Mouse (Mus musculus) heart, adult 2 months (tissue): ENCODE measurements around the gene Nkx1-2.

Source experiments
- CTCF ChIP-seq: fragments of 200-600 bp; IDR thresholded peaks from 2 replicates; pipeline ENCODE4 v1.8.1; 2022; ENCODE audit warnings: antibody characterized with exemption, mild to moderate bottlenecking, moderate library complexity
- EP300 ChIP-seq: fragments of 200-500 bp; IDR thresholded peaks from 2 replicates; pipeline ENCODE4 v1.6.1; 2011; ENCODE audit warnings: low read depth, low read length, control low read depth; ENCODE audit not compliant: insufficient read depth
- POLR2A ChIP-seq: fragments of 200-500 bp; IDR thresholded peaks from 2 replicates; pipeline ENCODE4 v1.6.1; 2011; ENCODE audit warnings: mild to moderate bottlenecking, low read depth, low read length, control low read depth; ENCODE audit not compliant: insufficient read depth

DNA sequence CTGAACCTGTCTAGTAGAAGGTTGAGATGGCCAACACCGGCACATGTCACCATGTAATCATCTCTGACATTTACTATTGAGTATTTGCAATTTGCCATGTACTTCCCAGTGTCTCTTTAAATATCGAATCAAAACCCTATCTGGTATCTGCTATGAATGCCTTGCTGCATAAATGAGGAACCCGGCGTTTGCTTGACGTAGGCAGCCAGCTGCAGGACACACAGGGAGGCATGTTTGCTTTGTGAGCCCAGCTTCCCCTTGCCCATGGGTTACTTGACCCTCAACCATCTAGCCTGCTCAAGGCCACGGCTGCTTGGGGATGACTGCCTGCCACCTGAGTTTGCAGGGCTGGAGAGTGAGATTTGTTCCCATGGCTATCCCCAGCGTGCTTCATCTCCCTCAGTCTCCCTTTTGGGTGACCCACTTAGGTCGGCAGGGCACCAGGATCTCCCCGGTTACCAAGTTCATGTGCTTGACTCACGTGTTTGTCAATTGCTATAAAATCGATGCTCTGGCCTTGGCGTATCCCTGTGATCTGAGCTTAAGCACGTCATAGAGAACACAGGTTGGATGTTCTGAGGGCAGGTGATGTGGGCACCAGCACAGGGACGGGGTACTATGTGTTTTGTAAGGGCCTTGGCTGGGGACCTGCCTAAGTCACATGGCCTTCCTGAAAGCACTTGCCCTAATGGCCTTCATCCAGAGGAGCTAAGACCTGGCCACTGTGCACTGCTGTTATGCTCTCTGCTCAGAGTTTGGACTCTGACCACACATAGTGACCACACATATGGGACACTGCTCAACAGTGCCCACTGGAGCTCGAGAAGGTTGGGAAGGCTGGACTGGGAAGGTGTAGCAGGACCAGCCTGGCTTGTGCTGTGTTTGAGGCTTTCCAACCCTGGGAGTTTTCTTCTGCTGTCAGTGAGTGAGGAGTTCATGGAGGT, 20.8 kb upstream of the Nkx1-2 start:
- TF ChIP-seq CTCF (no peak), EP300 (no peak), POLR2A (no peak)
